Mouse (Mus musculus) spleen, postnatal 10 days (tissue): Measurements from ENCODE around the gene C77080.

ENCODE experiments used
- DNase-seq, 2 experiments: peaks; one replicate each; pipeline ENCODE4 v3.0.0; 2021 to 2022; ENCODE audit warnings: low spot score in 2 of 2

The C77080 gene

GRCm38 (mm10) chr4:129218569-129219175 is 42.5 kb downstream of the C77080 start:
- no peak for DNase-seq

DNA sequence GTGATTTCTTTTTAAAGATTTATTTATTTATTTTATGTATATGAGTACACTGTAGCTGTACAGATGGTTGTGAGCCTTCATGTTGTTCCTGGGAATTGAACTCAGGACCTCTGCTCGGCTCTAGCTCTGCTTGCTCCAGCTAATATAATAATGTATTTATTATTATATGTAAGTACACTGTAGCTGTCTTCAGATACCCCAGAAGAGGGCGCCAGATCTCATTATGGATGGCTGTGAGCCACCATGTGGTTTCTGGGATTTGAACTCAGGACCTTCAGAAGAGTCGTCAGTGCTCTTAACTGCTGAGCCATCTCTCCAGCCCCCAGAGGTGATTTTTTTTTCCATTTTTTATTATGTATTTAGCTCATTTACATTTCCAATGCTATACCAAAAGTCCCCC is 48.7 kb downstream of the C77080 start:
- peak in 1 of 2 experiments; percentile 42 for DNase-seq

GRCm38 (mm10) chr4:129211461-129211860 is 49.7 kb downstream of the C77080 start:
- DNase-seq, result no peak

- DNase-seq, result no peak
These were observed 51.7 kb downstream of the C77080 start for GRCm38 (mm10) chr4:129209504-129209903.

DNA sequence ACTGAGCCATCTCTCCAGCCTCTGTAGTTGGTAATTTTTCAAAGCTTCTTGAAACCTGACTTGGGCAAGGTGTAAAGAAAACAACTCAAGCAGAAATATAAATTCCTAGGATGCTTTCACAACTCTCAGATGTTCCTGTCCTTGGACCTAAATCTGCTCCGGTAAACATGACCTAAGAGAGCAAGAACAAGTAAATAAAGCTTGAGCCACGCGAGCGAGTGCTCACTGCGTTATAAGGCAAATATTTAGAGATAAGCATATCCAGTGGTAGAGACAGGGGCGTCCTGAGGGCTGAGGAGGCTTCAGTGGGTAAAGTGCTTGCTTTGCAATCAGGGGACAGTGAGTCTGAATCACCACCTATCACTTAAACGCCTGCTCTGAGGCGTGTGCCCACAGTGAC is 54.4 kb downstream of the C77080 start:
- DNase-seq, result no peak

DNA sequence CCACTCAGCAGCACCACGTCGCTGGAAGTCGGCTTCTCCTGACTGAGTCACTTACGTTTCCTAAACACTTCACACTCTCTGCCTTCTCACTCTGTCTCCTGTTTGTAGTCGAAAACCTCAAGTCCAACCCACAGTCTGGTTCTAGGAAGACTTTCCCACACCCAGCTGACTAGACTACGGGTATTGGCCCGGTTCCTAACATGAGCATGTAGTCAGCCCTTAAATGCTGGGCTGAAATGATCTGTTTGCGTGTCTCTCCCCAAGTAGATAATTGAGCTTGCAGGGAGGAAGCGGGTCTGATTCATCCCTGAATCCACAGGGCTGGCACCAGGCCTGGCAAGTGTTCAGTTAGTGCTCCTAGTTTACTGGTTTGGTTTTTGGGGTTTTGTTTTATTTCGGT is 56.5 kb downstream of the C77080 start:
- DNase-seq, result no peak

GRCm38 (mm10) chr4:129197514-129197913 is 63.7 kb downstream of the C77080 start:
- no peak for DNase-seq

DNA sequence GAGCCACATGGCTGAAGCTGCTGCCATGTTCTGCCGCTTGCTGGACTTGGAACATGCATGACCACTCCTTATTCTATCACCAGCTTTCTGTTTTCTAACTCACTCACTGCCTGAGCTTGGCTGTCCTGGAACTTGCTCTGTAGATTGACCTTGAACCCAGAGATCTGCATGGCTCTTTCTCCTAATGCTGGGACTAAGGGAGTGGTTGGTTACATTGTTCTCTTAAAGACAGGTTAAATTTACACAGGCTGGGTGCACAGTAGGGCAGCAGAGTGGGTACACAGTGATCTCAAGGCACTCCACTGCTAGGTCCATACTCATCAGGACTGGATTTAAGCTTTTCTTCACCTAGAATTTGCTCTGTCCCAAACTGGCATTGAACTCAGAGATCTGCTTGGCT is 66.9 kb downstream of the C77080 start:
- no peak for DNase-seq

DNA sequence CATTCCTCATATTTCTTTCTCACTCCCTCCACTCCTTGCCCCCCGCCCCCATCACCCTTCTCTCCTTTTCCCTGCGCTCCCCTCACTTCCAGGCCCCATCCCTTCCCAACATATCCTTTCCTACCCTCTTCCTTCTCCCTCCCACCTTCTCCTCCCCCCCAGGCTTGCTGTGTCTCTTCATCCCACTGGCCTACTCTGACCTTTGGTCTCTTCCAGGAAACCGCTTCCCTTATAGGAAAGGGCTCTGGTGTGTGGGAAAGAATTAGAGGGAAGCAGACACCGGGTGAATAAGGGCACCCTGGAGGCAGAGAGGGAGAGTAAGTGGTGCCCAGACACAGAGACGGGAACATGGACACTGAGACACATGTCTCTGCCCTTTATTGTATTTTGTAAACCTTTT is 69.5 kb downstream of the C77080 start:
- no peak for DNase-seq

DNA sequence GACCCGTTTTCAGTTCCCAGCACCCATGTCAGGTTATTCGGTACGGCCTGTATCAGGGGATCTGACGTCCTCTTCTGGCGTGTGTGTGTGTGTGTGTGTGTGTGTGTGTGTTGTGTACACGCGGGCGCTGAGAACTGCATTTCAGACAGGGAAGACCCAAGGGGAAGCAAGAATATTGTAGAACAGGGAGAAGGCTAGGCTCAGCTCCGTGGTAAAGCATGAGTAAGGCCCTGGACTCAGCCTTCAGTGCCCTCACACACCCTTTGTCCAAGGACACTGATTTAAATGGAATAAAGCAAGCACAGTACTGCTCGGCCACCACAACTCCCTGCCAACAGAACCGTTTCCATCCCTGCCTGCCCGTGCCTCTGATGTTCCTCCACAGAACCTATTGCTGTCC is 70.7 kb downstream of the C77080 start:
- peak; percentile 31 to 39 for DNase-seq

- peak; percentile 90 to 98 for DNase-seq
These were observed 71.4 kb downstream of the C77080 start, which contains the start of the genes S100pbp and Yars for GRCm38 (mm10) chr4:129189542-129190519. TSS of gene S100pbp (minus strand) at chr4:129189727. TSS of gene Yars (plus strand) at chr4:129189760.

- DNase-seq, result peak; percentile 58 to 62
These were observed 72.2 kb downstream of the C77080 start for GRCm38 (mm10) chr4:129188803-129189541.

GRCm38 (mm10) chr4:129188041-129188659 is 73.1 kb downstream of the C77080 start:
- no peak for DNase-seq

GRCm38 (mm10) chr4:129179560-129179959 is 81.6 kb downstream of the C77080 start:
- no peak for DNase-seq

DNA sequence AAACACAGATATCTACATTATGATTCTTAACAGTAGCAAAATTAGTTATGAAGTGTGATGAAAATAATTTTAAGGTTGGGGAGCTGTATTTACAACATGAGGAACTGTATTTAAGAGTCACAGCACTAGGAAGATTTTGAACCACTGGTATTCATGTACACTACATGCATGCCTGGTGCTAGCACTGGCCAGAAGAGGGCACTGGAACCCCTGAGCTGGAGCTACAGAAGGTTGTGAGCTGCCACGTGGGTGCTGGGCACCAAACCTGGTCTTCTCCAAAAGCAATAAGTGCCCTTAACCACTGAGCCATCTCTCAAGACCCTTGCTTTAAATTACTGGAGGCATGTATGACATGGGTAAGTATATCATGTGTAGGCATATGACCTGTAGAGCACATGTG is 88.7 kb downstream of the C77080 start:
- no peak for DNase-seq
